Mouse (Mus musculus): ENCODE measurements around the gene Ubn2.
"Not testable (repeated sequence)": the region's sequence is repeated elsewhere in the genome, so short reads cannot be mapped to it uniquely, and the experiment has no call there.

Gene Ubn2

GRCm38 (mm10) chr6:38533428-38534405 is 100.0 kb downstream of the Ubn2 start, which contains the start of gene Fmc1:
Gene Fmc1 (plus strand): TSS chr6:38533502.
- peak; percentile 98 for DNase-seq (ENCODE audit: low read depth)

- DNase-seq (ENCODE audit: low read depth) = peak; percentile 96
These were observed 101.1 kb downstream of the Ubn2 start for GRCm38 (mm10) chr6:38534640-38535365.

- DNase-seq (ENCODE audit: low read depth) = no peak
These were observed 101.6 kb downstream of the Ubn2 start for GRCm38 (mm10) chr6:38535366-38535690.

- DNase-seq (ENCODE audit: low read depth) = no peak
These were observed 102.0 kb downstream of the Ubn2 start for GRCm38 (mm10) chr6:38535788-38536187.

GRCm38 (mm10) chr6:38544141-38544540 is 110.4 kb downstream of the Ubn2 start:
- DNase-seq (ENCODE audit: low read depth) = not testable (repeated sequence)

- DNase-seq (ENCODE audit: low read depth) = not testable (repeated sequence)
These were observed 113.3 kb downstream of the Ubn2 start for GRCm38 (mm10) chr6:38547005-38547404.

- no peak for DNase-seq (ENCODE audit: low read depth)
These were observed 114.0 kb downstream of the Ubn2 start for GRCm38 (mm10) chr6:38547707-38548106.

- DNase-seq (ENCODE audit: low read depth) = not testable (repeated sequence)
These were observed 114.8 kb downstream of the Ubn2 start for GRCm38 (mm10) chr6:38548595-38548994.

GRCm38 (mm10) chr6:38549840-38550239 is 116.1 kb downstream of the Ubn2 start:
- DNase-seq (ENCODE audit: low read depth) = not testable (repeated sequence)

GRCm38 (mm10) chr6:38550250-38551061 is 116.7 kb downstream of the Ubn2 start:
- DNase-seq (ENCODE audit: low read depth) = peak; percentile 71

GRCm38 (mm10) chr6:38551062-38551988 is 117.6 kb downstream of the Ubn2 start, which contains the start of gene Luc7l2:
Gene Luc7l2 (plus strand): TSS chr6:38551334.
- peak; percentile 92 for DNase-seq (ENCODE audit: low read depth)

GRCm38 (mm10) chr6:38551989-38552635 is 118.4 kb downstream of the Ubn2 start:
- DNase-seq (ENCODE audit: low read depth) = peak; percentile 94

- DNase-seq (ENCODE audit: low read depth) = no peak
These were observed 118.9 kb downstream of the Ubn2 start for GRCm38 (mm10) chr6:38552636-38553000.

Measured in c-Kit-positive CD71-positive TER-119-negative erythroid progenitor cells, embryonic 14.5 days (primary cell).